Mouse (Mus musculus) urinary bladder, postnatal 4 days (tissue): ENCODE data around the gene Jam2.

ENCODE experiments used
- DNase-seq, 2 experiments: peaks; one replicate each; pipeline ENCODE4 v3.0.0; 2021 to 2022; ENCODE audit warnings: low spot score in 2 of 2

Jam2 gene

GRCm38 (mm10) chr16:84779718-84780117 lies 5.8 kb downstream of the Jam2 start:
- DNase-seq, result no peak

- DNase-seq, result no peak
These were observed 9.4 kb downstream of the Jam2 start for GRCm38 (mm10) chr16:84783279-84783678.

GRCm38 (mm10) chr16:84784966-84785365 lies 11.0 kb downstream of the Jam2 start:
- no peak for DNase-seq

- no peak for DNase-seq
These were observed 16.8 kb downstream of the Jam2 start for GRCm38 (mm10) chr16:84790595-84791165.

GRCm38 (mm10) chr16:84793401-84793800 lies 19.5 kb downstream of the Jam2 start:
- DNase-seq, result no peak

GRCm38 (mm10) chr16:84795337-84795736 lies 21.4 kb downstream of the Jam2 start:
- DNase-seq, result no peak

- no peak for DNase-seq
These were observed 22.8 kb downstream of the Jam2 start for GRCm38 (mm10) chr16:84796678-84797077.

GRCm38 (mm10) chr16:84800038-84800437 lies 26.1 kb downstream of the Jam2 start:
- no peak for DNase-seq

- no peak for DNase-seq
These were observed 28.3 kb downstream of the Jam2 start for GRCm38 (mm10) chr16:84802217-84802616.

GRCm38 (mm10) chr16:84804866-84805265 lies 30.9 kb downstream of the Jam2 start:
- no peak for DNase-seq

- no peak for DNase-seq
These were observed 32.3 kb downstream of the Jam2 start for GRCm38 (mm10) chr16:84806175-84806574.

GRCm38 (mm10) chr16:84807874-84808273 lies 34.0 kb downstream of the Jam2 start:
- DNase-seq, result no peak

GRCm38 (mm10) chr16:84810254-84810653 lies 36.3 kb downstream of the Jam2 start:
- DNase-seq, result no peak

GRCm38 (mm10) chr16:84813852-84814251 lies 39.9 kb downstream of the Jam2 start:
- DNase-seq, result no peak

GRCm38 (mm10) chr16:84814511-84814910 lies 40.6 kb downstream of the Jam2 start:
- no peak for DNase-seq

- no peak for DNase-seq
These were observed 43.5 kb downstream of the Jam2 start for GRCm38 (mm10) chr16:84817423-84817822.

- DNase-seq, result no peak
These were observed 51.1 kb downstream of the Jam2 start for GRCm38 (mm10) chr16:84825009-84825408.

GRCm38 (mm10) chr16:84831696-84832095 lies 57.8 kb downstream of the Jam2 start:
- no peak for DNase-seq

GRCm38 (mm10) chr16:84832736-84833135 lies 58.8 kb downstream of the Jam2 start:
- DNase-seq, result no peak

- no peak for DNase-seq
These were observed 60.4 kb downstream of the Jam2 start for GRCm38 (mm10) chr16:84834344-84834743.

GRCm38 (mm10) chr16:84834745-84835440 lies 61.0 kb downstream of the Jam2 start, which contains the start of gene Gabpa:
Gene Gabpa (plus strand): TSS chr16:84834925.
- DNase-seq, result peak; percentile 84 to 89

- DNase-seq, result peak; percentile 79 to 83
These were observed 61.5 kb downstream of the Jam2 start, which contains the start of gene Atp5j for GRCm38 (mm10) chr16:84835441-84835822. Gene Atp5j (minus strand): TSS chr16:84835625.
